Mouse (Mus musculus): ENCODE measurements around the gene Adrb1.

DNA sequence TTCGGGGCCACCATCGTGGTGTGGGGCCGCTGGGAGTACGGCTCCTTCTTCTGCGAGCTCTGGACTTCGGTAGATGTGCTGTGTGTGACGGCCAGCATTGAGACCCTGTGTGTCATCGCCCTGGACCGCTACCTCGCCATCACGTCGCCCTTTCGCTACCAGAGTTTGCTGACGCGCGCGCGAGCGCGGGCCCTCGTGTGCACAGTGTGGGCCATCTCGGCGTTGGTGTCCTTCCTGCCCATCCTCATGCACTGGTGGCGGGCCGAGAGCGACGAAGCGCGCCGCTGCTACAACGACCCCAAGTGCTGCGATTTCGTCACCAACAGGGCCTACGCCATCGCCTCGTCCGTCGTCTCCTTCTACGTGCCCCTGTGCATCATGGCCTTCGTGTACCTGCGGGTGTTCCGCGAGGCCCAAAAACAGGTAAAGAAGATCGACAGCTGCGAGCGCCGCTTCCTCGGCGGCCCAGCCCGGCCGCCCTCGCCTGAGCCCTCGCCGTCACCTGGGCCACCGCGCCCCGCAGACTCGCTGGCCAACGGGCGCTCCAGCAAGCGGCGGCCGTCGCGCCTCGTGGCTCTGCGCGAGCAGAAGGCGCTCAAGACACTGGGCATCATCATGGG is 822 bp downstream of the Adrb1 start:
- TF ChIP-seq GATA1 (IDR thresholded peaks at IDR 0.05; ENCODE audit: low read depth, low read length): no peak
- TF ChIP-seq ZC3H11A (IDR thresholded peaks at IDR 0.05; ENCODE audit: low read depth, low read length): no peak
- no peak for TF ChIP-seq CTCF (IDR thresholded peaks at IDR 0.05 in 2 of 3, conservative IDR thresholded peaks at IDR 0.05 in 1 of 3; ENCODE audit: control insufficient read depth in 1 of 3, insufficient read depth in 1 of 3, low read depth in 2 of 3, low read length in 3 of 3, poor library complexity in 1 of 3, severe bottlenecking in 1 of 3)
- no peak for TF ChIP-seq USF1 (IDR thresholded peaks at IDR 0.05; ENCODE audit: low read depth, low read length)
- no peak for TF ChIP-seq POLR2A (IDR thresholded peaks at IDR 0.05; ENCODE audit: control insufficient read depth in 1 of 2, insufficient read depth in 1 of 2, low read depth in 1 of 2, low read length in 2 of 2, poor library complexity in 1 of 2)
- no peak for TF ChIP-seq E2F4 (IDR thresholded peaks at IDR 0.05; ENCODE audit: borderline replicate concordance, low read depth, low read length)

Data from MEL (cell line).